Mouse (Mus musculus) C2C12 (cell line): ENCODE data around the gene D8Ertd738e. TPM values are rescaled to one million over a fixed set of nuclear protein-coding genes. Genes with fewer than 3 reads are reported as not detected.
A peak's percentile ranks its signal among the peaks of the same experiment; 100 is the strongest.

Source experiments
- H3K27me3 ChIP-seq: one replicate; pipeline ENCODE4 v1.6.1; 2011; ENCODE audit not compliant: control insufficient read depth, insufficient read depth, insufficient read length
- H3K36me3 ChIP-seq: one replicate; pipeline ENCODE4 v1.6.1; 2011; ENCODE audit not compliant: control insufficient read depth, insufficient read depth
- H3K4me3 ChIP-seq: one replicate; pipeline ENCODE4 v1.5.1; 2011; ENCODE audit warnings: mild to moderate bottlenecking, control low read depth; ENCODE audit not compliant: poor library complexity, insufficient read depth, severe bottlenecking
- H3K79me2 ChIP-seq: one replicate; pipeline ENCODE4 v1.6.1; 2011; ENCODE audit not compliant: control insufficient read depth, insufficient read depth
- H3K79me3 ChIP-seq: one replicate; pipeline ENCODE4 v1.6.1; 2011; ENCODE audit warnings: low read depth, control low read depth
- H3ac ChIP-seq: one replicate; pipeline ENCODE3; 2011; ENCODE audit warnings: low read depth; ENCODE audit not compliant: control insufficient read depth, insufficient read length
- CEBPB ChIP-seq: IDR thresholded peaks from one replicate; pipeline ENCODE4 v1.6.1; 2011; ENCODE audit warnings: low read depth, mild to moderate bottlenecking, control low read depth, moderate library complexity
- CTCF ChIP-seq: IDR thresholded peaks from one replicate; pipeline ENCODE4 v1.5.1; 2011; ENCODE audit not compliant: control insufficient read depth, insufficient read depth, insufficient read length
- FOSL1 ChIP-seq: IDR thresholded peaks from one replicate; pipeline ENCODE4 v1.8.0; 2011; ENCODE audit warnings: mild to moderate bottlenecking, low read length; ENCODE audit not compliant: poor library complexity, insufficient read depth, severe bottlenecking
- MAX ChIP-seq: IDR thresholded peaks from one replicate; pipeline ENCODE4 v1.6.1; 2011; ENCODE audit warnings: mild to moderate bottlenecking, control low read depth
- MYOD1 ChIP-seq: IDR thresholded peaks from one replicate; pipeline ENCODE4 v1.6.1; 2011; ENCODE audit warnings: low read depth; ENCODE audit not compliant: control insufficient read depth, insufficient read length
- MYOG ChIP-seq: IDR thresholded peaks from one replicate; pipeline ENCODE4 v1.6.1; 2011; ENCODE audit not compliant: control insufficient read depth, insufficient read length; ENCODE audit errors: extremely low read depth
- USF1 ChIP-seq: IDR thresholded peaks from one replicate; pipeline ENCODE4 v1.6.1; 2011; ENCODE audit warnings: low read depth, mild to moderate bottlenecking, control low read depth, moderate library complexity
- microRNA-seq: library from miRNA; unstranded; fragments of <30 nt; microRNA quantifications from one replicate; pipeline ENCODE4, GENCODE M21; 2019; ENCODE audit warnings: borderline microRNAs expressed
- polyA plus RNA-seq: library from polyadenylated mRNA; unstranded; fragments of >200 nt; fragmentation: generic; extraction: Trizol; gene quantifications from one replicate; pipeline ENCODE4 v1.2.1, GENCODE M21; 2012; ENCODE audit warnings: missing spikeins

D8Ertd738e gene
- polyA plus RNA-seq, 1 experiment: 281 TPM

- Histone ChIP-seq H3K4me3 (peak overlapping the region; percentile 14), H3K36me3 (peaks cover 14% of the 10 kb centered on the region), H3K79me2 (peaks cover 33% of the 10 kb centered on the region), H3K27me3 (no peaks in the 10 kb centered on the region), H3K79me3 (peaks cover 27% of the 10 kb centered on the region), H3ac (no peak overlapping the region)
- TF ChIP-seq FOSL1 (no peak), CEBPB (no peak), MYOD1 (no peak), MYOG (no peak), MAX (no peak), CTCF (no peak), USF1 (no peak)
Observed at GRCm38 (mm10) chr8:84198871-84199270, 50.6 kb downstream of the D8Ertd738e start.

- no peak for TF ChIP-seq USF1
- TF ChIP-seq CTCF: no peak
- TF ChIP-seq MAX: no peak
- TF ChIP-seq FOSL1: no peak
- no peak for TF ChIP-seq MYOD1
- TF ChIP-seq CEBPB: no peak
- TF ChIP-seq MYOG: no peak
- H3K79me2 ChIP-seq: peaks cover 26% of the 10 kb centered on the region
- H3K36me3 ChIP-seq: peaks cover 11% of the 10 kb centered on the region
- no peaks in the 10 kb centered on the region for H3K27me3 ChIP-seq
- peak overlapping the region; percentile 38 for H3ac ChIP-seq
- H3K4me3 ChIP-seq: peak overlapping the region; percentile 26
- peaks cover 21% of the 10 kb centered on the region for H3K79me3 ChIP-seq
Observed at GRCm38 (mm10) chr8:84197922-84198774, 51.4 kb downstream of the D8Ertd738e start.

- Histone ChIP-seq H3K36me3 (peaks cover 7% of the 10 kb centered on the region), H3K79me3 (peaks cover 15% of the 10 kb centered on the region), H3K79me2 (peaks cover 18% of the 10 kb centered on the region), H3ac (peak overlapping the region; percentile 70), H3K4me3 (peak overlapping the region; percentile 26), H3K27me3 (no peaks in the 10 kb centered on the region)
- TF ChIP-seq MYOG (no peak), CEBPB (no peak), USF1 (no peak), FOSL1 (no peak), MYOD1 (no peak), MAX (no peak), CTCF (no peak)
Observed at GRCm38 (mm10) chr8:84197141-84197921, 52.2 kb downstream of the D8Ertd738e start.

Small RNA genes lying within 50 kb of the gene (microRNA-seq; reads per million reads assigned to microRNA genes)
- gene Mir23a (79,501 reads per million, percentile 100 among the genes with 10 or more reads in this experiment), gene Mir24-2 (not detected), gene Mir27a (9,935 reads per million, percentile 96 among the genes with 10 or more reads in this experiment), gene Mir3074-2 (not detected)

Other genes with a start within 250 kb of the D8Ertd738e start
- gene 1700067K01Rik, start 248.2 kb downstream of the D8Ertd738e start, polyA plus RNA-seq: 0.12 TPM
- gene 2210011C24Rik, start 237.5 kb downstream of the D8Ertd738e start, polyA plus RNA-seq: 1.5 TPM
- gene Palm3, start 228.2 kb downstream of the D8Ertd738e start, polyA plus RNA-seq: 3.5 TPM
- 0.49 TPM for gene Il27ra, start 207.1 kb downstream of the D8Ertd738e start, polyA plus RNA-seq
- not detected for gene Rln3, start 204.7 kb downstream of the D8Ertd738e start, polyA plus RNA-seq
- gene Gm10643, start 184.6 kb downstream of the D8Ertd738e start, polyA plus RNA-seq: 0.49 TPM
- 9.8 TPM for gene Rfx1, start 182.9 kb downstream of the D8Ertd738e start, polyA plus RNA-seq
- 45.2 TPM for gene Dcaf15, start 145.0 kb downstream of the D8Ertd738e start, polyA plus RNA-seq
- 10.3 TPM for gene Podnl1, start 123.7 kb downstream of the D8Ertd738e start, polyA plus RNA-seq
- gene Cc2d1a, start 101.8 kb downstream of the D8Ertd738e start, polyA plus RNA-seq: 25.2 TPM
- 0.61 TPM for gene 4930432K21Rik, start 101.7 kb downstream of the D8Ertd738e start, polyA plus RNA-seq
- gene Nanos3, start 64.5 kb downstream of the D8Ertd738e start, polyA plus RNA-seq: 1.1 TPM
- 10.1 TPM for gene Zswim4, start 12.7 kb downstream of the D8Ertd738e start, polyA plus RNA-seq
- gene Mri1, start 7.6 kb upstream of the D8Ertd738e start, polyA plus RNA-seq: 23.2 TPM
- 16.1 TPM for gene Ccdc130, start 20.7 kb upstream of the D8Ertd738e start, polyA plus RNA-seq
- gene Cacna1a, start 138.7 kb upstream of the D8Ertd738e start, polyA plus RNA-seq: 3.1 TPM